Mouse (Mus musculus) ES-E14 (cell line): ENCODE data around the gene Gcg. TPM values are rescaled to one million over a fixed set of nuclear protein-coding genes. Genes with fewer than 3 reads are reported as not detected.

Source experiments
- DNase-seq: peaks from one replicate; pipeline ENCODE4 v3.0.0-alpha.2; 2013; ENCODE audit warnings: low read depth, low spot score
- H3K27ac ChIP-seq: 2 replicates; pipeline ENCODE4 v1.5.1; 2012; ENCODE audit warnings: low read depth, mild to moderate bottlenecking, low read length, moderate library complexity, mixed read lengths; ENCODE audit not compliant: poor library complexity, insufficient read depth, severe bottlenecking
- H3K36me3 ChIP-seq: 2 replicates; pipeline ENCODE4 v1.6.1; 2012; ENCODE audit warnings: mild to moderate bottlenecking, low read length, moderate library complexity, mixed read lengths; ENCODE audit not compliant: control insufficient read depth, poor library complexity, insufficient read depth, severe bottlenecking
- H3K4me1 ChIP-seq, 2 experiments: fragments of 150-350 bp in 1 of 2; sonication (generic) in 1 of 2; 2 replicates each; pipeline ENCODE4 v1.6.1; 2012; ENCODE audit warnings: low read length in 2 of 2, mild to moderate bottlenecking in 1 of 2, mixed read lengths in 1 of 2; ENCODE audit not compliant: control insufficient read depth in 2 of 2, insufficient read depth in 2 of 2, poor library complexity in 1 of 2
- H3K4me3 ChIP-seq, 2 experiments: fragments of 150-350 bp in 1 of 2; sonication (generic) in 1 of 2; 2 replicates each; pipeline ENCODE4 v1.5.1; 2012; ENCODE audit warnings: low read length in 2 of 2, low read depth in 1 of 2, mild to moderate bottlenecking in 1 of 2, mixed read lengths in 1 of 2; ENCODE audit not compliant: insufficient read depth in 1 of 2, poor library complexity in 1 of 2, severe bottlenecking in 1 of 2
- H3K9ac ChIP-seq: 2 replicates; pipeline ENCODE4 v1.6.1; 2012; ENCODE audit warnings: low read depth, mild to moderate bottlenecking, low read length, mixed read lengths; ENCODE audit not compliant: poor library complexity, insufficient read depth, severe bottlenecking
- H3K9me3 ChIP-seq: fragments of 150-350 bp; sonication (generic); 2 replicates; pipeline ENCODE4 v1.6.1; 2012; ENCODE audit warnings: low read depth, mild to moderate bottlenecking, low read length; ENCODE audit not compliant: control insufficient read depth, insufficient read depth
- CHD2 ChIP-seq: IDR thresholded peaks from 2 replicates; pipeline ENCODE4 v1.6.1; 2014; ENCODE audit warnings: mild to moderate bottlenecking, low read depth, low read length, inconsistent platforms
- HCFC1 ChIP-seq: IDR thresholded peaks from 2 replicates; pipeline ENCODE4 v1.6.1; 2012; ENCODE audit warnings: low read length, inconsistent platforms, borderline replicate concordance; ENCODE audit not compliant: insufficient read depth
- MAFK ChIP-seq: IDR thresholded peaks from 2 replicates; pipeline ENCODE4 v1.6.1; 2014; ENCODE audit warnings: mild to moderate bottlenecking, low read depth, low read length, inconsistent platforms; ENCODE audit not compliant: insufficient read depth
- ZC3H11A ChIP-seq: IDR thresholded peaks from 2 replicates; pipeline ENCODE4 v1.6.1; 2012; ENCODE audit warnings: low read depth, mild to moderate bottlenecking, inconsistent platforms, low read length, borderline replicate concordance
- ZNF384 ChIP-seq: IDR thresholded peaks from 2 replicates; pipeline ENCODE4 v1.6.1; 2012; ENCODE audit warnings: low read depth, low read length, inconsistent platforms
- in situ Hi-C, 2 experiments: fragments of 600-800 bp; cut with MboI; formaldehyde crosslinking; loops; one replicate each; pipeline ENCODE4 v1.15.1; 2025; ENCODE audit warnings: low sequenced_read_pairs in 2 of 2, inconsistent platforms in 1 of 2; ENCODE audit not compliant: unreplicated experiment in 2 of 2
- total RNA-seq: library from RNA; depleted of rRNA; stranded (reverse); fragments of 300-350 nt; gene quantifications from 2 replicates; pipeline ENCODE4 v1.2.3, GENCODE M21; 2012

Gene Gcg
- total RNA-seq, 1 experiment = not detected

GRCm38 (mm10) chr2:62489832-62490231 lies 6.4 kb upstream of the Gcg start:
- no peak overlapping the region for H3K27ac ChIP-seq
- in situ Hi-C loops = no loop called here
- DNase-seq = no peak
- H3K36me3 ChIP-seq = no peaks in the 10 kb centered on the region
- TF ChIP-seq CHD2 = no peak
- no peak for TF ChIP-seq MAFK
- TF ChIP-seq ZC3H11A = no peak
- no peak for TF ChIP-seq ZNF384
- no peak for TF ChIP-seq HCFC1
- H3K4me3 ChIP-seq = no peak overlapping the region
- H3K4me1 ChIP-seq = no peaks in the 10 kb centered on the region
- no peaks in the 10 kb centered on the region for H3K9me3 ChIP-seq
- H3K9ac ChIP-seq = no peak overlapping the region

DNA sequence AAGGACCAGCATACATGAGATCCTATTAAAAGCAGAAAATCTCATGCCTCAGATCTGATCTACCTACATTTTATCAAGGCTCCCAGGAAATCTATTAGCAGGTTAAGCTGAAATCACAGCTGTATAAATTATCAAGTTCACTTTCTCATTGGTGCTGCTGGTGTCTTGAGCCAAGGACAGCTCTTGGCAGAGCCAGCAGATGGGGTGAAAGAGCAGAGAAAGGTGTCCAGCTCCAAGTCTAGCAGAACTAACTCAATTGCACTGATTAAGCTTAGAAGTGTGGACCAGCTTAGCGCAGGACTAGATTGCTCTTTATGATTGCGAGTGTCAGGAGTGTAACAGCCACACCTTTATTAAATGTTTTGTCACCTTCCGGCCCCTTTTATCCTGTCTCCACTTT lies 1.5 kb upstream of the Gcg start:
- in situ Hi-C loops = no loop called here
- no peak for DNase-seq
- H3K4me3 ChIP-seq = no peak overlapping the region

DNA sequence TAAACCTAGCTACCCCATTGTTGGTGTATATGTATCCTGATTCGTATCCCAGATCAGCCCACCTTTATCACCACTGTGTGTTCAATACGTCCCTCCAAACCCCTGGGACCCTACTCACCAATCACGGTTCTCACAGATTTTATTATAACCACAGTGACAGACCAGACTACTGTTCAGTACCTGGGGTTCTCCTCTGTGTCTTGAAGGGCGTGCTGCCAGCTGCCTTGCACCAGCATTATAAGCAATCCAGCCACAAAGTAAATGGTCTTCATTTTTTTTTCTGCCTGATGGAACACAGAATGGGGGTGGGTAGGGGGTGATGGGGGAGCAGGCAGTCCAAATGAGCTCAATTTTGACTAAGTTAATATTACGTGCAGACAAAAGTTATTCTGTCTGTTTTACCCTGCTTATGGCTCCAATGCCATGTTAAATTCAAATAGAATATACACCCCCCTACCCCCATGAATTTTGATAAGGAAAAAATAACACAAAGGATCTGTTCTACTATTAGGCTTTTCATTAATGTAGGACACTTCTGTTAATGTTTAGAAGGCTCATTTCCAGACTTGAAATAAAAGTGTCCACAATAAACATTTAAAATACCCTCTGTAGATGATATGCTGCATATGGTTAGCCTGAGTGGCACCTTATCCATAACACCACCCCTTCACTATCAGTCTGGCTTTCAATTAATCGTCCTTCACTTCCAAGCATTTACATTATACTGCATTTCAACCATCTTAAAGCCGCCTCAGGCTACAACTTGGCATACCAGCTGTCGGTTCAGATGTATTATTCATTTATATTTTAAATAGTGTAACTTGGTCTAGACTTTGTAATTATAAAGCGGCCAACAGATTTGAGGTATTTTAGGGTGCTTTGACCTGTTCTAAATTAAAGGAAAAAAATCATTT lies 2.9 kb downstream of the Gcg start:
- in situ Hi-C loops = no loop called here
- TF ChIP-seq CHD2 = no peak
- TF ChIP-seq ZNF384 = no peak
- TF ChIP-seq MAFK = no peak
- TF ChIP-seq HCFC1 = no peak
- TF ChIP-seq ZC3H11A = no peak

More for the DNA sequence above, 1.5 kb upstream of the Gcg start:
- Histone ChIP-seq H3K9ac (no peak overlapping the region), H3K27ac (no peak overlapping the region), H3K36me3 (no peaks in the 10 kb centered on the region), H3K9me3 (no peaks in the 10 kb centered on the region), H3K4me1 (no peaks in the 10 kb centered on the region)
- TF ChIP-seq ZNF384 (no peak), MAFK (no peak), HCFC1 (no peak), ZC3H11A (no peak), CHD2 (no peak)

GRCm38 (mm10) chr2:62469551-62469950 lies 13.9 kb downstream of the Gcg start:
- Histone ChIP-seq H3K27ac (no peak overlapping the region), H3K36me3 (no peaks in the 10 kb centered on the region), H3K9ac (no peak overlapping the region), H3K4me3 (no peak overlapping the region), H3K9me3 (no peaks in the 10 kb centered on the region), H3K4me1 (no peaks in the 10 kb centered on the region)
- no peak for TF ChIP-seq CHD2
- TF ChIP-seq ZC3H11A = no peak
- no peak for TF ChIP-seq MAFK
- TF ChIP-seq HCFC1 = no peak
- TF ChIP-seq ZNF384 = no peak
- DNase-seq = no peak
- in situ Hi-C loops = loop anchor here in 1 of 2 experiments (25.0 kb wide), 1 partner anchor 482 kb away; no protein-coding TSS in a partner anchor

More for the DNA sequence above, 2.9 kb downstream of the Gcg start:
- H3K36me3 ChIP-seq = no peaks in the 10 kb centered on the region
- no peak for DNase-seq
- H3K27ac ChIP-seq = no peak overlapping the region
- H3K9ac ChIP-seq = no peak overlapping the region
- no peak overlapping the region for H3K4me3 ChIP-seq
- H3K9me3 ChIP-seq = no peaks in the 10 kb centered on the region
- no peaks in the 10 kb centered on the region for H3K4me1 ChIP-seq
